In genomic region chr12:86905203-86905602, GRCm38 (mm10) we compare ENCODE assay signal across 8 mouse cellular contexts. TPM values are rescaled to one million over a fixed set of nuclear protein-coding genes. Genes with fewer than 3 reads are reported as not detected.
DNase-seq lines count a peak whose midpoint lies in the region; ATAC-seq lines count a peak whose summit lies in the region.

No protein-coding gene starts in this region.

- no peak overlapping the region for H3K4me3 ChIP-seq in midbrain, embryonic 12.5 days
- no peak overlapping the region for H3K4me3 ChIP-seq in midbrain, embryonic 13.5 days (replicated peaks)
- H3K4me3 ChIP-seq in kidney, embryonic 15.5 days (replicated peaks) = no peak overlapping the region

- no peaks in the 10 kb centered on the region for H3K9me3 ChIP-seq in midbrain, embryonic 12.5 days
- H3K9me3 ChIP-seq in midbrain, embryonic 13.5 days = no peaks in the 10 kb centered on the region
- H3K9me3 ChIP-seq in kidney, embryonic 15.5 days (replicated peaks) = no peaks in the 10 kb centered on the region

- no peak overlapping the region for H3K9ac ChIP-seq in midbrain, embryonic 12.5 days (replicated peaks)
- H3K9ac ChIP-seq in midbrain, embryonic 13.5 days (replicated peaks) = no peak overlapping the region
- no peak overlapping the region for H3K9ac ChIP-seq in kidney, embryonic 15.5 days

- peaks cover 30% of the 10 kb centered on the region for H3K4me1 ChIP-seq in midbrain, embryonic 12.5 days
- peaks cover 32% of the 10 kb centered on the region for H3K4me1 ChIP-seq in midbrain, embryonic 13.5 days (replicated peaks)
- peaks cover 31% of the 10 kb centered on the region for H3K4me1 ChIP-seq in kidney, embryonic 15.5 days

- no peaks in the 10 kb centered on the region for H3K36me3 ChIP-seq in midbrain, embryonic 12.5 days
- no peaks in the 10 kb centered on the region for H3K36me3 ChIP-seq in midbrain, embryonic 13.5 days
- no peaks in the 10 kb centered on the region for H3K36me3 ChIP-seq in kidney, embryonic 15.5 days

- no peak for ATAC-seq in CD4-positive, CD25-positive, alpha-beta regulatory T cell, adult 4 months
- 0 out of 2 replicates have a peak, but pooled peaks have one; percentile 3 for ATAC-seq in midbrain, embryonic 12.5 days (ENCODE audit: low FRiP score, low read depth)
- ATAC-seq in midbrain, embryonic 13.5 days = no peak
- peak; percentile 13; the same call in 1 of the 2 replicates for ATAC-seq in kidney, embryonic 15.5 days (replicated peaks; ENCODE audit: low FRiP score)
- ATAC-seq in megakaryocyte-erythroid progenitor cell, adult 5-6 weeks (replicated peaks; ENCODE audit: low FRiP score, low TSS enrichment, poor library complexity, severe bottlenecking) = peak; percentile 60; the same call in 1 of the 2 replicates

- H3K4me2 ChIP-seq in midbrain, embryonic 12.5 days (replicated peaks) = no peak overlapping the region
- H3K4me2 ChIP-seq in midbrain, embryonic 13.5 days (replicated peaks) = no peak overlapping the region
- no peak overlapping the region for H3K4me2 ChIP-seq in kidney, embryonic 15.5 days

- H3K27me3 ChIP-seq in midbrain, embryonic 12.5 days = peaks cover 38% of the 10 kb centered on the region
- 0 out of 2 replicates have a peak, but pooled peaks cover 9% of the 10 kb centered on the region for H3K27me3 ChIP-seq in midbrain, embryonic 13.5 days
- no peaks in the 10 kb centered on the region for H3K27me3 ChIP-seq in kidney, embryonic 15.5 days

- WGBS in midbrain, embryonic 12.5 days = 14% methylated on average over 4 of the region's 4 CpGs
- WGBS in midbrain, embryonic 13.5 days = 12% methylated on average over 4 of the region's 4 CpGs
- 11% methylated on average over 4 of the region's 4 CpGs for WGBS in kidney, embryonic 15.5 days

- DNase-seq in CD4-positive, CD25-positive, alpha-beta regulatory T cell, adult 2 months (ENCODE audit: low read depth, low spot score) = peak; percentile 73
- peak; percentile 49 to 64 for DNase-seq in cerebellum, postnatal 36 days
- no peak for DNase-seq in right cerebral cortex, postnatal 25 days

- no peak overlapping the region for H3K27ac ChIP-seq in midbrain, embryonic 12.5 days (replicated peaks)
- no peak overlapping the region for H3K27ac ChIP-seq in midbrain, embryonic 13.5 days
- H3K27ac ChIP-seq in kidney, embryonic 15.5 days = peak overlapping the region; percentile 51; the same call in 1 of the 2 replicates

RNA-seq across cellular contexts. Expression of gene Irf2bpl, which starts 20.6 kb away (rescaled TPM):
- 10 to 100 TPM in 1 of 2 experiments, 1 to 10 TPM in 1; 7.6 to 18.8 TPM for polyA plus RNA-seq in CD4-positive, CD25-positive, alpha-beta regulatory T cell, adult 4 months (2017; shearing (Covaris generic))
- polyA plus RNA-seq in midbrain, embryonic 12.5 days (2016; fragmentation: Nextera tagmentation; extraction: Ambion mirVana) = 74.0 and 76.0 TPM in 2 replicates
- 65.3 and 75.5 TPM in 2 replicates for polyA plus RNA-seq in midbrain, embryonic 13.5 days (2015; fragmentation: Nextera tagmentation; extraction: Ambion mirVana)
- 40.7 and 43.9 TPM in 2 replicates for polyA plus RNA-seq in kidney, embryonic 15.5 days (2015; fragmentation: Nextera tagmentation; extraction: Ambion mirVana)
- 0.76 and 0.94 TPM in 2 replicates for total RNA-seq in megakaryocyte-erythroid progenitor cell, adult 5-6 weeks (2014; fragmentation: Nextera tagmentation)
- total RNA-seq in megakaryocyte-erythroid progenitor cell, adult 5-6 weeks (2017) = 1.1 and 2.7 TPM in 2 replicates

RNA-seq across cellular contexts. Expression of gene Cipc, which starts 41.6 kb away (rescaled TPM):
- polyA plus RNA-seq in CD4-positive, CD25-positive, alpha-beta regulatory T cell, adult 4 months (2017; shearing (Covaris generic)) = 10 to 100 TPM; 20.0 to 29.3 TPM
- 44.3 and 46.4 TPM in 2 replicates for polyA plus RNA-seq in midbrain, embryonic 12.5 days (2016; fragmentation: Nextera tagmentation; extraction: Ambion mirVana)
- polyA plus RNA-seq in midbrain, embryonic 13.5 days (2015; fragmentation: Nextera tagmentation; extraction: Ambion mirVana) = 49.8 and 51.2 TPM in 2 replicates
- polyA plus RNA-seq in kidney, embryonic 15.5 days (2015; fragmentation: Nextera tagmentation; extraction: Ambion mirVana) = 20.9 and 22.7 TPM in 2 replicates
- total RNA-seq in megakaryocyte-erythroid progenitor cell, adult 5-6 weeks (2014; fragmentation: Nextera tagmentation) = 29.2 and 35.6 TPM in 2 replicates
- 22.0 and 23.0 TPM in 2 replicates for total RNA-seq in megakaryocyte-erythroid progenitor cell, adult 5-6 weeks (2017)

Comparison
In these comparisons a context has a peak if more than half of its experiments do, and no peak if none do; other contexts are left out.
1. ATAC-seq: peak in midbrain, embryonic 12.5 days (single experiment), kidney, embryonic 15.5 days (single experiment) and megakaryocyte-erythroid progenitor cell, adult 5-6 weeks (single experiment); none in CD4-positive, CD25-positive, alpha-beta regulatory T cell, adult 4 months (single experiment) and midbrain, embryonic 13.5 days (single experiment).